Mouse (Mus musculus) heart, postnatal 0 days (tissue): ENCODE results near the gene Eme2. TPM values are rescaled to one million over a fixed set of nuclear protein-coding genes. Genes with fewer than 3 reads are reported as not detected.

Experiments used
- ATAC-seq: fragments of 200-750 bp; cut with Nextera tagmentation; 2 replicates; pipeline ENCODE4 v1.8.0; 2017; ENCODE audit warnings: low read depth, moderate number of reproducible peaks, moderate library complexity; ENCODE audit not compliant: insufficient read depth
- DNase-seq: peaks from one replicate; pipeline ENCODE4 v3.0.0-alpha.2; 2016; ENCODE audit warnings: low spot score
- H3K27ac ChIP-seq: fragments of 300-500 bp; sonication (generic); 2 replicates; pipeline ENCODE4 v1.5.1; 2014; ENCODE audit warnings: low read depth, mild to moderate bottlenecking
- H3K27me3 ChIP-seq: fragments of 300-500 bp; sonication (generic); 2 replicates; pipeline ENCODE4 v1.6.1; 2014; ENCODE audit warnings: low read length, mixed read lengths; ENCODE audit not compliant: control insufficient read depth, insufficient read depth
- H3K36me3 ChIP-seq: fragments of 300-500 bp; sonication (generic); replicated peaks from 2 replicates; pipeline ENCODE4 v1.6.1; 2014; ENCODE audit warnings: low read length, mixed read lengths; ENCODE audit not compliant: control insufficient read depth, insufficient read depth
- H3K4me1 ChIP-seq: fragments of 300-500 bp; sonication (generic); 2 replicates; pipeline ENCODE4 v1.6.1; 2014; ENCODE audit warnings: antibody characterized with exemption; ENCODE audit not compliant: control insufficient read depth, insufficient read depth
- H3K4me2 ChIP-seq: fragments of 300-500 bp; sonication (generic); 2 replicates; pipeline ENCODE4 v1.6.1; 2014; ENCODE audit warnings: low read depth, mild to moderate bottlenecking, low read length, moderate library complexity
- H3K4me3 ChIP-seq: fragments of 300-500 bp; sonication (generic); 2 replicates; pipeline ENCODE4 v1.5.1; 2014; ENCODE audit warnings: low read depth, low read length
- H3K9ac ChIP-seq: fragments of 300-500 bp; sonication (generic); replicated peaks from 2 replicates; pipeline ENCODE4 v1.6.1; 2014; ENCODE audit warnings: low read depth, low read length, mixed read lengths
- H3K9me3 ChIP-seq: fragments of 300-500 bp; sonication (generic); replicated peaks from 2 replicates; pipeline ENCODE4 v1.6.1; 2016; ENCODE audit warnings: low read length; ENCODE audit not compliant: control insufficient read depth
- CTCF ChIP-seq: IDR thresholded peaks from 2 replicates; pipeline ENCODE4 v1.5.1; 2016; ENCODE audit warnings: antibody characterized with exemption, control low read depth, low read depth
- EP300 ChIP-seq: IDR thresholded peaks from 2 replicates; pipeline ENCODE4 v1.6.1; 2016; ENCODE audit warnings: antibody characterized with exemption, low read depth
- WGBS: fragments of 180-500 bp; shearing (Covaris S2); extraction: QIAGEN DNeasy Blood & Tissue Kit; methylation state at CpG from one replicate; pipeline ENCODE4 v1.1.7; 2014; 5-methylcytosine and 5-hydroxymethylcytosine counted together
- polyA plus RNA-seq: library from polyadenylated mRNA; unstranded; fragments of >200 nt; fragmentation: Nextera tagmentation; extraction: Ambion mirVana; gene quantifications from 2 replicates; pipeline ENCODE4 v1.2.1, GENCODE M21; 2015
- total RNA-seq: library from RNA; depleted of rRNA; stranded (reverse); fragments of >200 nt; gene quantifications from 2 replicates; pipeline ENCODE4 v1.2.3, GENCODE M21; 2014; ENCODE audit warnings: low replicate concordance

The Eme2 gene
- total and polyA plus RNA-seq, 2 experiments from 2014 or later: 15.5 to 28.2 TPM

DNA sequence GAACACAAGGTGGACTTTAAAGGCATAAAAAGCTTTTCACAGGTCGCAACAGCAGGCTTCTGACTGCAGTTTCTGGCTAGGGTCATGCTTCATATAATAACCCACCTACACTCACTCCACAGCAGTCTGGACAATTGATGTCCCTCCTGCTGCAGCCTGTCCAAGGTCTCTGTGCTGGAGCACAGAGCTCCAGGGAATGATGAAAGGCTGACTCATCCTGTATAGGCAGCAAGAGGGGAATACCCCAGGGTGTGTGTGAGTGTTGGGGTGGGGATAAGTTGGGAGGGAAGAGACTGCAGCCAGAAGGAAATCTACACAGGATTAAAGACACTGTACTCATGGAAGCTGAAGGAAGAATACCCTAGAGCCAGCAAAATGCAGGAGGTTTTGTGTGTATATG, 34.6 kb upstream of the Eme2 start:
- no peaks in the 10 kb centered on the region for H3K27me3 ChIP-seq
- DNase-seq (no peak), ATAC-seq (no peak)
- H3K27ac ChIP-seq: peak overlapping the region; percentile 27; the same call in 1 of the 2 replicates
- peaks cover 37% of the 10 kb centered on the region for H3K36me3 ChIP-seq
- no peak for TF ChIP-seq CTCF
- TF ChIP-seq EP300: no peak
- H3K4me3 ChIP-seq: no peak overlapping the region
- 53% methylated on average over 1 of the region's 1 CpGs for whole genome bisulfite sequencing
- H3K9ac ChIP-seq: no peak overlapping the region
- H3K9me3 ChIP-seq: no peaks in the 10 kb centered on the region
- H3K4me2 ChIP-seq: no peak overlapping the region
- no peaks in the 10 kb centered on the region for H3K4me1 ChIP-seq

DNA sequence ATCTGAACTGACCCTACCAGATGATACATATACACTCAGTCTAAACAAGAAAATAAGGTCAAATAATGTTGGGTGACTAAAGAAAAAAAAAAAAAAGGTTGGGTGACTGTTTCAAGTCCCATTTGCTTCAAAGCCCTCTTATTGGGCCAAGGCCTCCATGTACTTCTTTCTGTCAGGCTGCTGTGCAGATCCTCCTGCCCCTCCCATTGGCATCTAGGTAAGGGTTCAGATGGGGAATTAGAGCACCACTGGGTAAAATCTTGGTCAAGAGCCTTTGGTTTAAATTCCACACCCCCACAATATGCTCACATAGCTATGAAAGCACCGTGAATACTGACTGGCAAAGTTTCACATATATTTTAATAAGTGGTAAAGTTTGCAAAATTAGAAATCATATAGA, 28.4 kb upstream of the Eme2 start:
- Histone ChIP-seq H3K4me1 (no peaks in the 10 kb centered on the region), H3K36me3 (peaks cover 94% of the 10 kb centered on the region), H3K4me3 (no peak overlapping the region), H3K9me3 (no peaks in the 10 kb centered on the region), H3K9ac (no peak overlapping the region), H3K27ac (no peak overlapping the region), H3K27me3 (no peaks in the 10 kb centered on the region), H3K4me2 (no peak overlapping the region)
- DNase-seq (no peak), ATAC-seq (no peak)
- WGBS: 85% methylated on average over 1 of the region's 1 CpGs
- no peak for TF ChIP-seq CTCF
- no peak for TF ChIP-seq EP300

- DNase-seq: no peak
- Histone ChIP-seq H3K4me3 (no peak overlapping the region), H3K4me1 (no peaks in the 10 kb centered on the region), H3K9ac (no peak overlapping the region), H3K9me3 (no peaks in the 10 kb centered on the region), H3K27ac (no peak overlapping the region), H3K4me2 (no peak overlapping the region), H3K27me3 (no peaks in the 10 kb centered on the region), H3K36me3 (peaks cover 97% of the 10 kb centered on the region)
- TF ChIP-seq EP300: no peak
- no peak for TF ChIP-seq CTCF
- ATAC-seq: no peak
These were observed 19.1 kb upstream of the Eme2 start for GRCm38 (mm10) chr17:24913984-24914383.

GRCm38 (mm10) chr17:24907591-24907990, 12.7 kb upstream of the Eme2 start:
- H3K27ac ChIP-seq: no peak overlapping the region
- no peak overlapping the region for H3K4me2 ChIP-seq
- ATAC-seq (no peak), DNase-seq (no peak)
- WGBS: 77% methylated on average over 2 of the region's 2 CpGs
- H3K9me3 ChIP-seq: no peaks in the 10 kb centered on the region
- H3K27me3 ChIP-seq: no peaks in the 10 kb centered on the region
- no peak overlapping the region for H3K9ac ChIP-seq
- no peak for TF ChIP-seq CTCF
- no peak for TF ChIP-seq EP300
- no peaks in the 10 kb centered on the region for H3K4me1 ChIP-seq
- H3K36me3 ChIP-seq: peaks cover 100% of the 10 kb centered on the region
- H3K4me3 ChIP-seq: no peak overlapping the region

DNA sequence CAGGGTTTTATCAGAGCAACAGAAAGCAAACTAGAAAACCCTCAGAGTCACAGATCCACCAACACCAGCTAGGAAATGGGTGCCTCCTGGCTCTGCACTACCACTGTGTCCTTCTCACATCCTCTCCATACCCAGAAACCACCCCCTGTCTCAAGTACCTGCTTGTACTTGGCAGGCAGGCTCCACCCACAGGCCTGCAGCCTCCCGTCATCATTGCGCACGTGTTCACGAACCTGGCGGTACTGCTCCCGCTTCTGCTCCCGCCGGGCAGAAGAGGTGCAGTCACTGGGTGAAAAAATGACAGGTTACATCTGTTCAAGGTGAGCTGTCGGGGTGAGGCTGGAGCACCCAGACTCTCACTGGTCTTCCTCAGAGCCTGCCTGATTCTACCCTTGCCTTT, 8.9 kb upstream of the Eme2 start:
- Histone ChIP-seq H3K36me3 (peaks cover 100% of the 10 kb centered on the region), H3K27ac (no peak overlapping the region), H3K4me2 (no peak overlapping the region), H3K27me3 (no peaks in the 10 kb centered on the region), H3K4me1 (no peaks in the 10 kb centered on the region), H3K4me3 (no peak overlapping the region), H3K9ac (no peak overlapping the region), H3K9me3 (no peaks in the 10 kb centered on the region)
- no peak for DNase-seq
- no peak for ATAC-seq
- no peak for TF ChIP-seq EP300
- TF ChIP-seq CTCF: no peak
- 84% methylated on average over 9 of the region's 9 CpGs for WGBS

GRCm38 (mm10) chr17:24902671-24903474, 8.0 kb upstream of the Eme2 start:
- no peaks in the 10 kb centered on the region for H3K27me3 ChIP-seq
- 71% methylated on average over 9 of the region's 9 CpGs for WGBS
- H3K9me3 ChIP-seq: no peaks in the 10 kb centered on the region
- no peak overlapping the region for H3K27ac ChIP-seq
- DNase-seq (no peak), ATAC-seq (no peak)
- H3K36me3 ChIP-seq: peaks cover 100% of the 10 kb centered on the region
- H3K4me1 ChIP-seq: no peaks in the 10 kb centered on the region
- no peak overlapping the region for H3K9ac ChIP-seq
- TF ChIP-seq CTCF: peak; percentile 38; the same call in 1 of the 2 replicates
- TF ChIP-seq EP300: no peak
- no peak overlapping the region for H3K4me3 ChIP-seq
- no peak overlapping the region for H3K4me2 ChIP-seq
